Mouse (Mus musculus): ENCODE data around the gene Tmem107.

Tmem107 gene

GRCm38 (mm10) chr11:69070590-69071222 is at the start of gene Tmem107:
Tmem107 (plus strand) TSS chr11:69070806.
- CTCF ChIA-PET, result interaction anchor here (1.0 to 1.6 kb wide), 3 partner anchors 17 to 52 kb away, joined by 3 to 4 read pairs (median 3); partner anchors contain the start of gene 9130213A22Rik

- CTCF ChIA-PET, result no interaction called here
Measured at GRCm38 (mm10) chr11:69026562-69026961, 44.0 kb upstream of the Tmem107 start.

- CTCF ChIA-PET, result interaction anchor here (0.7 kb wide), 1 partner anchor 30 kb away, joined by 6 read pairs; no protein-coding TSS in a partner anchor
Measured at GRCm38 (mm10) chr11:69028805-69029204, 41.8 kb upstream of the Tmem107 start.

GRCm38 (mm10) chr11:69033552-69033951 is 37.1 kb upstream of the Tmem107 start:
- CTCF ChIA-PET, result interaction anchor here (0.5 kb wide), 1 partner anchor 20 kb away, joined by 3 read pairs; no protein-coding TSS in a partner anchor

- CTCF ChIA-PET, result no interaction called here
Measured at GRCm38 (mm10) chr11:69034585-69034984, 36.0 kb upstream of the Tmem107 start.

GRCm38 (mm10) chr11:69035411-69035810 is 35.2 kb upstream of the Tmem107 start:
- CTCF ChIA-PET, result interaction anchor here (0.7 kb wide), 1 partner anchor 110 kb away, joined by 3 read pairs; no protein-coding TSS in a partner anchor

- CTCF ChIA-PET, result no interaction called here
Measured at GRCm38 (mm10) chr11:69035849-69036248, 34.8 kb upstream of the Tmem107 start.

GRCm38 (mm10) chr11:69036486-69037230 is 33.9 kb upstream of the Tmem107 start:
- CTCF ChIA-PET, result no interaction called here

GRCm38 (mm10) chr11:69037231-69038061 is 33.2 kb upstream of the Tmem107 start:
- CTCF ChIA-PET, result no interaction called here

GRCm38 (mm10) chr11:69038173-69038572 is 32.4 kb upstream of the Tmem107 start:
- CTCF ChIA-PET, result no interaction called here

- CTCF ChIA-PET, result interaction anchor here (0.6 to 1.4 kb wide), 2 partner anchors 20 to 76 kb away, joined by 4 to 13 read pairs; no protein-coding TSS in a partner anchor
Measured at GRCm38 (mm10) chr11:69045531-69046394, 24.8 kb upstream of the Tmem107 start, which contains the start of gene Aurkb. Aurkb (plus strand) TSS chr11:69045647.

GRCm38 (mm10) chr11:69046395-69046774 is 24.2 kb upstream of the Tmem107 start:
- CTCF ChIA-PET, result interaction anchor here (0.6 to 1.4 kb wide), 2 partner anchors 20 to 75 kb away, joined by 4 to 13 read pairs; no protein-coding TSS in a partner anchor

- CTCF ChIA-PET, result no interaction called here
Measured at GRCm38 (mm10) chr11:69047592-69047991, 23.0 kb upstream of the Tmem107 start.

GRCm38 (mm10) chr11:69048151-69048550 is 22.5 kb upstream of the Tmem107 start:
- CTCF ChIA-PET, result no interaction called here

- CTCF ChIA-PET, result interaction anchor here (0.5 kb wide), 1 partner anchor 71 kb away, joined by 7 read pairs; the partner anchor contains the start of gene 9130213A22Rik
Measured at GRCm38 (mm10) chr11:69050748-69051147, 19.9 kb upstream of the Tmem107 start.

- CTCF ChIA-PET, result no interaction called here
Measured at GRCm38 (mm10) chr11:69051771-69052170, 18.8 kb upstream of the Tmem107 start.

GRCm38 (mm10) chr11:69052824-69053421 is 17.7 kb upstream of the Tmem107 start:
- CTCF ChIA-PET, result interaction anchor here (0.7 kb wide), 1 partner anchor 325 kb away, joined by 3 read pairs; no protein-coding TSS in a partner anchor

- CTCF ChIA-PET, result no interaction called here
Measured at GRCm38 (mm10) chr11:69053848-69054247, 16.8 kb upstream of the Tmem107 start.

GRCm38 (mm10) chr11:69058265-69058664 is 12.3 kb upstream of the Tmem107 start:
- CTCF ChIA-PET, result no interaction called here

- CTCF ChIA-PET, result interaction anchor here (0.6 to 1.5 kb wide), 2 partner anchors 18 to 1042 kb away, joined by 3 to 5 read pairs; no protein-coding TSS in a partner anchor
Measured at GRCm38 (mm10) chr11:69058729-69059356, 11.8 kb upstream of the Tmem107 start.

Data from spleen, embryonic (tissue).